Mouse (Mus musculus): ENCODE data around the gene Dimt1.

- TF ChIP-seq POLR2A (IDR thresholded peaks at IDR 0.05; ENCODE audit: low read depth, low read length) (no peak), CTCF (IDR thresholded peaks at IDR 0.05; ENCODE audit: borderline replicate concordance, insufficient read depth, low read length) (no peak)
Measured at GRCm38 (mm10) chr13:106929201-106929600, 17.7 kb upstream of the Dimt1 start.

All from embryonic fibroblast, embryonic 13.5 days (primary cell).